Mouse (Mus musculus) lung, postnatal 0 days (tissue): ENCODE data around the gene Fbxw11. TPM values are rescaled to one million over a fixed set of nuclear protein-coding genes. Genes with fewer than 3 reads are reported as not detected.
A peak's percentile ranks its signal among the peaks of the same experiment; 100 is the strongest.

Experiments
- ATAC-seq: fragments of 200-750 bp; cut with Nextera tagmentation; 2 replicates; pipeline ENCODE4 v1.8.0; 2017; ENCODE audit warnings: moderate library complexity
- DNase-seq: peaks from one replicate; pipeline ENCODE4 v3.0.0-alpha.2; 2016; ENCODE audit warnings: low spot score
- H3K27ac ChIP-seq: fragments of 300-500 bp; sonication (generic); 2 replicates; pipeline ENCODE4 v1.5.1; 2014; ENCODE audit warnings: antibody characterized with exemption, mild to moderate bottlenecking, low read length, mixed read lengths
- H3K27me3 ChIP-seq: fragments of 300-500 bp; sonication (generic); replicated peaks from 2 replicates; pipeline ENCODE4 v1.6.1; 2014; ENCODE audit warnings: low read length, mixed read lengths; ENCODE audit not compliant: insufficient read depth
- H3K36me3 ChIP-seq: fragments of 300-500 bp; sonication (generic); 2 replicates; pipeline ENCODE4 v1.6.1; 2014; ENCODE audit warnings: low read length, mixed read lengths; ENCODE audit not compliant: insufficient read depth
- H3K4me1 ChIP-seq: fragments of 300-500 bp; sonication (generic); 2 replicates; pipeline ENCODE4 v1.6.1; 2014; ENCODE audit warnings: antibody characterized with exemption, low read depth, low read length, mixed read lengths; ENCODE audit not compliant: insufficient read depth
- H3K4me2 ChIP-seq: fragments of 300-500 bp; sonication (generic); replicated peaks from 2 replicates; pipeline ENCODE4 v1.6.1; 2014; ENCODE audit warnings: low read depth, mild to moderate bottlenecking, low read length, moderate library complexity, mixed read lengths
- H3K4me3 ChIP-seq: fragments of 300-500 bp; sonication (generic); 2 replicates; pipeline ENCODE4 v1.5.1; 2014; ENCODE audit warnings: low read depth, low read length
- H3K9ac ChIP-seq: fragments of 300-500 bp; sonication (generic); replicated peaks from 2 replicates; pipeline ENCODE4 v1.6.1; 2014; ENCODE audit warnings: low read depth, mild to moderate bottlenecking
- H3K9me3 ChIP-seq: fragments of 300-500 bp; sonication (generic); 2 replicates; pipeline ENCODE4 v1.6.1; 2016; ENCODE audit warnings: low read length, mixed read lengths
- CTCF ChIP-seq: IDR thresholded peaks from 2 replicates; pipeline ENCODE4 v1.5.1; 2016; ENCODE audit warnings: antibody characterized with exemption, mild to moderate bottlenecking
- EP300 ChIP-seq: IDR thresholded peaks from 2 replicates; pipeline ENCODE4 v1.6.1; 2016; ENCODE audit warnings: antibody characterized with exemption, mild to moderate bottlenecking, control low read depth
- WGBS: fragments of 180-500 bp; shearing (Covaris S2); extraction: QIAGEN DNeasy Blood & Tissue Kit; methylation state at CpG from one replicate; pipeline ENCODE4 v1.1.7; 2014; 5-methylcytosine and 5-hydroxymethylcytosine counted together
- polyA plus RNA-seq: library from polyadenylated mRNA; unstranded; fragments of >200 nt; fragmentation: Nextera tagmentation; extraction: Ambion mirVana; gene quantifications from 2 replicates; pipeline ENCODE4 v1.2.1, GENCODE M21; 2015

Gene Fbxw11
- polyA plus RNA-seq, 1 experiment from 2014 or later = 46.6 TPM

GRCm38 (mm10) chr11:32782724-32783123 is 140.2 kb downstream of the Fbxw11 start:
- H3K27ac ChIP-seq = no peak overlapping the region
- ATAC-seq = no peak
- no peaks in the 10 kb centered on the region for H3K27me3 ChIP-seq
- peak; percentile 16 for DNase-seq
- H3K4me3 ChIP-seq = no peak overlapping the region
- no peaks in the 10 kb centered on the region for H3K4me1 ChIP-seq
- H3K9ac ChIP-seq = no peak overlapping the region
- no peak overlapping the region for H3K4me2 ChIP-seq
- WGBS = 36% methylated on average over 3 of the region's 3 CpGs
- H3K36me3 ChIP-seq = no peaks in the 10 kb centered on the region
- H3K9me3 ChIP-seq = no peaks in the 10 kb centered on the region
- TF ChIP-seq EP300 (no peak), CTCF (no peak)

GRCm38 (mm10) chr11:32785591-32786147 is 143.1 kb downstream of the Fbxw11 start:
- no peak overlapping the region for H3K4me2 ChIP-seq
- 76% methylated on average over 6 of the region's 6 CpGs for WGBS
- ATAC-seq (no peak), DNase-seq (no peak)
- no peak overlapping the region for H3K4me3 ChIP-seq
- no peaks in the 10 kb centered on the region for H3K4me1 ChIP-seq
- TF ChIP-seq EP300 (no peak), CTCF (no peak)
- H3K27ac ChIP-seq = no peak overlapping the region
- no peaks in the 10 kb centered on the region for H3K9me3 ChIP-seq
- no peaks in the 10 kb centered on the region for H3K27me3 ChIP-seq
- no peaks in the 10 kb centered on the region for H3K36me3 ChIP-seq
- H3K9ac ChIP-seq = no peak overlapping the region

GRCm38 (mm10) chr11:32786201-32786600 is 143.7 kb downstream of the Fbxw11 start:
- Histone ChIP-seq H3K4me3 (no peak overlapping the region), H3K9me3 (no peaks in the 10 kb centered on the region), H3K9ac (no peak overlapping the region), H3K27ac (no peak overlapping the region), H3K27me3 (no peaks in the 10 kb centered on the region), H3K4me2 (no peak overlapping the region), H3K36me3 (no peaks in the 10 kb centered on the region), H3K4me1 (no peaks in the 10 kb centered on the region)
- 85% methylated on average over 5 of the region's 5 CpGs for WGBS
- DNase-seq = no peak
- TF ChIP-seq EP300 (no peak), CTCF (no peak)
- ATAC-seq = no peak

DNA sequence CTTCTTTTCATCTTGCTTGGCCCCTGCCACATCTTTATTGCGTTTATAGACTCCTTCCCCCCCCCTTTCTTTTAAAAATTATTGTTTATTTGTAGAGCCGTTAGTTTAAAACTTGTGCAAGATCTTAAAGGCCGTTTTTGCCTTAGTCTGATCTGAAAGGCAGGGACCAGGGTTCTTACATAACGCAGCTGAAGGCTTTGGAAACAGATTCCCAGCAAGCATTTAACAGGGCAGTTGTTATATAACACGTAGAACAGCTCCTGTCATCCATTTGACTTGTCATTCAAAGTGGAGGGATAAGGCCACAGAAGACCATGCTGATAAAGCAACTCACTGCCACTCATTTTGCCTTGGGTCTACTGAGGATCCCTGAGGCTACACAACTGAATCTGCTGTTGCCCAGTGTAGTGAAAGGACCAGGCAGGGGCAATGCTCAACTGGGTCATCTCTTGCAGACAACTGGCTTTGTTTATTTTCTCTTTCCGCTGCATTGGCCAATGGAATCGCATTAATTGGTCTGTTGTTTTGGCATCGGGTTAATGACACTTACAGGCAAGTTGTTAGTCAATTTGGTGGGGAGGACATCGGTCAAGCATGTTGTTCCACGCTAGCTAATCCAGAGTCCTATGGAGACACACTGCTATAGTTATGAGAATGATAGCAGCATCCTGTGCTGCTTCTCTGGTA is 152.4 kb downstream of the Fbxw11 start:
- DNase-seq (peak; percentile 10), ATAC-seq (no peak)
- no peaks in the 10 kb centered on the region for H3K4me1 ChIP-seq
- no peak overlapping the region for H3K4me3 ChIP-seq
- H3K27me3 ChIP-seq = no peaks in the 10 kb centered on the region
- H3K9me3 ChIP-seq = no peaks in the 10 kb centered on the region
- no peak overlapping the region for H3K4me2 ChIP-seq
- no peak overlapping the region for H3K27ac ChIP-seq
- TF ChIP-seq CTCF (no peak), EP300 (no peak)
- WGBS = 42% methylated on average over 10 of the region's 10 CpGs
- H3K36me3 ChIP-seq = no peaks in the 10 kb centered on the region
- H3K9ac ChIP-seq = no peak overlapping the region

Other genes with a start within 250 kb of the Fbxw11 start
- gene Ubtd2, start 187.4 kb upstream of the Fbxw11 start, polyA plus RNA-seq = 23.7 and 25.1 TPM in 2 replicates
- 0.18 and 0.30 TPM in 2 replicates for gene Efcab9, start 110.6 kb upstream of the Fbxw11 start, polyA plus RNA-seq
- 1.9 and 2.4 TPM in 2 replicates for gene Stk10, start 109.4 kb upstream of the Fbxw11 start, polyA plus RNA-seq
- gene Smim23, start 181.9 kb downstream of the Fbxw11 start, polyA plus RNA-seq = not detected in 2 replicates